Comparison of ENCODE assay signal across 8 mouse cellular contexts in genomic region chr6:34862791-34863403, GRCm38 (mm10). TPM values are rescaled to one million over a fixed set of nuclear protein-coding genes. Genes with fewer than 3 reads are reported as not detected.
DNase-seq lines count a peak whose midpoint lies in the region; ATAC-seq lines count a peak whose summit lies in the region.

Gene Tmem140 (plus strand): TSS chr6:34863146.

- H3K4me3 ChIP-seq in hindbrain, embryonic 15.5 days = no peak within 1 kb of the TSS
- H3K4me3 ChIP-seq in hindbrain, embryonic 10.5 days = no peak within 1 kb of the TSS
- peak within 1 kb of the TSS; percentile 45 for H3K4me3 ChIP-seq in heart, embryonic 16.5 days (ENCODE audit: low read length)
- peak within 1 kb of the TSS; percentile 16 for H3K4me3 ChIP-seq in limb, embryonic 15.5 days
- no peak within 1 kb of the TSS for H3K4me3 ChIP-seq in forebrain, embryonic 10.5 days

- no peak for DNase-seq in hindbrain, embryonic 10.5 days (ENCODE audit: low spot score)
- no peak for DNase-seq in forebrain, embryonic 10.5 days (ENCODE audit: extremely low spot score, low spot score)
- DNase-seq in layer of hippocampus, postnatal 25 days (ENCODE audit: extremely low spot score in 1 of 2, low spot score in 1 of 2) = no peak

- 0 out of 2 replicates have a peak, but pooled peaks cover 4% of the 10 kb centered on the region for H3K4me1 ChIP-seq in hindbrain, embryonic 15.5 days (replicated peaks)
- peaks cover 29% of the 10 kb centered on the region for H3K4me1 ChIP-seq in hindbrain, embryonic 10.5 days (replicated peaks)
- H3K4me1 ChIP-seq in heart, embryonic 16.5 days (ENCODE audit: control insufficient read depth, insufficient read depth, low read length) = peaks cover 28% of the 10 kb centered on the region
- peaks cover 23% of the 10 kb centered on the region for H3K4me1 ChIP-seq in limb, embryonic 15.5 days
- peaks cover 17% of the 10 kb centered on the region for H3K4me1 ChIP-seq in forebrain, embryonic 10.5 days

- 63% methylated on average over 11 of the region's 11 CpGs for WGBS in hindbrain, embryonic 15.5 days
- 51% methylated on average over 11 of the region's 11 CpGs for WGBS in hindbrain, embryonic 10.5 days
- 23% methylated on average over 11 of the region's 11 CpGs for WGBS in heart, embryonic 16.5 days
- WGBS in limb, embryonic 15.5 days = 18% methylated on average over 11 of the region's 11 CpGs
- WGBS in forebrain, embryonic 10.5 days = 68% methylated on average over 11 of the region's 11 CpGs

- H3K27me3 ChIP-seq in hindbrain, embryonic 15.5 days = no peaks in the 10 kb centered on the region
- no peaks in the 10 kb centered on the region for H3K27me3 ChIP-seq in hindbrain, embryonic 10.5 days (ENCODE audit: insufficient read depth, poor library complexity, severe bottlenecking)
- no peaks in the 10 kb centered on the region for H3K27me3 ChIP-seq in heart, embryonic 16.5 days (ENCODE audit: control insufficient read depth, insufficient read depth, low read length)
- H3K27me3 ChIP-seq in limb, embryonic 15.5 days = no peaks in the 10 kb centered on the region
- H3K27me3 ChIP-seq in forebrain, embryonic 10.5 days (ENCODE audit: poor library complexity, severe bottlenecking) = no peaks in the 10 kb centered on the region

- no peaks in the 10 kb centered on the region for H3K36me3 ChIP-seq in hindbrain, embryonic 15.5 days
- no peaks in the 10 kb centered on the region for H3K36me3 ChIP-seq in hindbrain, embryonic 10.5 days
- no peaks in the 10 kb centered on the region for H3K36me3 ChIP-seq in heart, embryonic 16.5 days (ENCODE audit: control insufficient read depth, insufficient read depth)
- no peaks in the 10 kb centered on the region for H3K36me3 ChIP-seq in limb, embryonic 15.5 days
- no peaks in the 10 kb centered on the region for H3K36me3 ChIP-seq in forebrain, embryonic 10.5 days (replicated peaks)

- H3K9me3 ChIP-seq in hindbrain, embryonic 15.5 days = no peaks in the 10 kb centered on the region
- no peaks in the 10 kb centered on the region for H3K9me3 ChIP-seq in hindbrain, embryonic 10.5 days
- H3K9me3 ChIP-seq in heart, embryonic 16.5 days (replicated peaks; ENCODE audit: control insufficient read depth, low read length) = 0 out of 2 replicates have a peak, but pooled peaks cover 2% of the 10 kb centered on the region
- no peaks in the 10 kb centered on the region for H3K9me3 ChIP-seq in limb, embryonic 15.5 days
- H3K9me3 ChIP-seq in forebrain, embryonic 10.5 days = no peaks in the 10 kb centered on the region

- ATAC-seq in hindbrain, embryonic 15.5 days (ENCODE audit: low FRiP score, low read depth) = no peak
- peak; percentile 51 for ATAC-seq in common myeloid progenitor, adult 5-6 weeks (replicated peaks; ENCODE audit: low read depth, poor library complexity, severe bottlenecking)
- ATAC-seq in heart, embryonic 16.5 days (replicated peaks; ENCODE audit: extremely low read depth, insufficient read depth, low FRiP score) = 0 out of 2 replicates have a peak, but pooled peaks have one; percentile 26
- no peak for ATAC-seq in limb, embryonic 15.5 days (ENCODE audit: insufficient number of reproducible peaks, low FRiP score, low TSS enrichment, low read depth)
- peak; percentile 75 for ATAC-seq in neutrophil, adult 5-6 weeks (ENCODE audit: extremely low read depth, insufficient number of reproducible peaks, low FRiP score, poor library complexity, severe bottlenecking)

- H3K4me2 ChIP-seq in hindbrain, embryonic 15.5 days = peak within 1 kb of the TSS; percentile 14; the same call in 1 of the 2 replicates
- peak within 1 kb of the TSS; percentile 65 for H3K4me2 ChIP-seq in heart, embryonic 16.5 days (ENCODE audit: low read depth, low read length)
- peak within 1 kb of the TSS; percentile 29 for H3K4me2 ChIP-seq in limb, embryonic 15.5 days

- H3K9ac ChIP-seq in hindbrain, embryonic 15.5 days = no peak within 1 kb of the TSS
- peak within 1 kb of the TSS; percentile 65 for H3K9ac ChIP-seq in heart, embryonic 16.5 days (ENCODE audit: low read length)
- no peak within 1 kb of the TSS for H3K9ac ChIP-seq in limb, embryonic 15.5 days

- no peak within 1 kb of the TSS for H3K27ac ChIP-seq in hindbrain, embryonic 15.5 days (replicated peaks)
- no peak within 1 kb of the TSS for H3K27ac ChIP-seq in hindbrain, embryonic 10.5 days
- H3K27ac ChIP-seq in heart, embryonic 16.5 days (ENCODE audit: low read length) = peak within 1 kb of the TSS; percentile 74
- H3K27ac ChIP-seq in limb, embryonic 15.5 days = no peak within 1 kb of the TSS
- H3K27ac ChIP-seq in forebrain, embryonic 10.5 days = no peak within 1 kb of the TSS

RNA-seq across cellular contexts. Expression of gene Tmem140, which starts in this region (rescaled TPM):
- 1.5 and 2.0 TPM in 2 replicates for polyA plus RNA-seq in hindbrain, embryonic 15.5 days (2015; fragmentation: Nextera tagmentation; extraction: Ambion mirVana)
- polyA plus RNA-seq in hindbrain, embryonic 10.5 days (2016; fragmentation: Nextera tagmentation; extraction: Ambion mirVana) = 1.6 and 1.9 TPM in 2 replicates
- 2.2 and 4.6 TPM in 2 replicates for total RNA-seq in common myeloid progenitor, adult 5-6 weeks (2017)
- polyA plus RNA-seq in heart, embryonic 16.5 days (2015; fragmentation: Nextera tagmentation; extraction: Ambion mirVana) = 2.5 TPM in 2 replicates
- polyA plus RNA-seq in limb, embryonic 15.5 days (2015; fragmentation: Nextera tagmentation; extraction: Ambion mirVana) = 2.4 TPM in 2 replicates
- 24.3 and 26.1 TPM in 2 replicates for total RNA-seq in neutrophil, adult 5-6 weeks (2017)
- 1.7 and 2.2 TPM in 2 replicates for polyA plus RNA-seq in forebrain, embryonic 10.5 days (2016; fragmentation: Nextera tagmentation; extraction: Ambion mirVana)
- 1 to 10 TPM; 1.9 to 2.0 TPM for total RNA-seq in layer of hippocampus, postnatal 25 days (2021)

Comparison
In these comparisons a context has a peak if more than half of its experiments do, and no peak if none do; other contexts are left out.
1. ATAC-seq: peak in common myeloid progenitor, adult 5-6 weeks (single experiment), heart, embryonic 16.5 days (single experiment) and neutrophil, adult 5-6 weeks (single experiment); none in hindbrain, embryonic 15.5 days (single experiment) and limb, embryonic 15.5 days (single experiment).
2. H3K4me2 ChIP-seq: peak in every context shown above with its lines; median percentile 65 in heart, embryonic 16.5 days; 29 in limb, embryonic 15.5 days; 14 in hindbrain, embryonic 15.5 days.
3. H3K4me3 ChIP-seq: peak in heart, embryonic 16.5 days (single experiment) and limb, embryonic 15.5 days (single experiment); none in hindbrain, embryonic 15.5 days (single experiment), hindbrain, embryonic 10.5 days (single experiment) and forebrain, embryonic 10.5 days (single experiment).